Mouse (Mus musculus) gastrocnemius, postnatal 36 days (tissue): ENCODE measurements around the gene Chmp4b. TPM values are rescaled to one million over a fixed set of nuclear protein-coding genes. Genes with fewer than 3 reads are reported as not detected.

Source experiments
- DNase-seq, 2 experiments: peaks; one replicate each; pipeline ENCODE4 v3.0.0; 2022
- intact Hi-C: fragments of 180-260 bp; cut with DNase I; formaldehyde crosslinking; loops from one replicate; pipeline ENCODE4 v1.15.1; 2025
- long read RNA-seq, 2 experiments: library from polyadenylated mRNA; stranded (forward); transcript quantifications; one replicate each; pipeline ENCODE4 v2.0.0; 2021
- total RNA-seq, 2 experiments: library from RNA; stranded (reverse); gene quantifications; 2 replicates each; pipeline ENCODE4 v1.2.3; 2021

The Chmp4b gene
- 100 to 1,000 TPM; 102 to 107 TPM for total RNA-seq
- long read RNA-seq, experiment 1, partial matches to known transcripts = 6 of 15 reads
- long read RNA-seq, experiment 1, other reads (novel, unspliced or antisense) = 7 of 15 reads
- long read RNA-seq, experiment 2, partial matches to known transcripts = 0 of 15 reads
- long read RNA-seq, experiment 2, other reads (novel, unspliced or antisense) = 13 of 15 reads

DNA sequence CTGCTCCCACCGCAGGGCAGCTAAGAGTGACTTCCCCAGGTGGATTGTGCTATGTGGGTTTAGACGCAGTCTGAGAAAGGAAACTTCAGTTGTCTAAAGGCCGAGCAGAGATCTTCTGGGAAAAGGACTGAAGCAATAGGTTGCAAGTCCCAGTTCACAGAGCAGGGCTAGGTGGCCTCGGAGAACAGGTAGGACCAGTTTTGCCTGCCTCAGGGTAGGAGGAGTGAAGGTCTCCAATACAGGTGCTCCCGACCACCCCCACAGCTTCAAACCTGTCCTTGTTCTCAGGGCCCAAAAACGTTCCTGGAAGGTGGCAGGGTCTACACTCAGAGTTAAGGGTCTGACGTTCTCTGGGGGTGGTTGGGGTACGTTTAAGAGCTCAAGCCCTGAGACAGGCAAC is at the start of gene Chmp4b:
Gene Chmp4b (plus strand): TSS at position 343 of the 400 bp plus-strand sequence.
- DNase-seq = no peak
- intact Hi-C loops = no loop called here

DNA sequence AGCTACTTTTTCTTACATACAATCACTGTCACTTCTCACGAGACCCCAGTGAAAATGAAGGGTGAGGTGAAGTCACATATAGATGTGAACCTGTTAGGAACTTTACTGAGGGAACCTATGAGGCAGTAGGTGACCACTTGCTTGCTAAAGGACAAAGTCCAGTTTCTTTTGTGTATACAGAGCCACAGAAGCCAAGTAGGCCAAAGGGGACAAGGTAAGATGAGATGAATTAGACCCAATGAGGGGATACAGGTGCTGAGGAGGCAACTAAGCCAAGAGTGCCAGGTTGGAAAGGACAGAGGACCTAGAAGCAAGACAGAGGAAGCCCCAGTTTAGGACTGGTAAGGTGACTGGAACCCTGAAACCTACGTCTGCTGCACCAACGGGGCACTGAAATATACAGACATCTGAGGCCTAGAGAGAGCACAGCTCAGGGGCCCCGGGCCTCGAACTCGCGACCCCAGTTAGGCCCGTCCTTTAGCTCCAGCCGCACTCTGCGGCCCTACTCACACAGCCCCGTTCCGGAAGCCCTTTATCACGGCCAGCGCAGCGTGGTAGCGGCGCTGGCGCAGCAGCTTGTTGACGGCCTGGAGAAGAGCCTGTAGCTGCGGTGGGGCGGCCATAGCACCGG is 48.4 kb upstream of the Chmp4b start:
- no peak for DNase-seq
- intact Hi-C loops = loop anchor here (5.0 kb wide), 1 partner anchor 51 kb away; the partner anchor contains the start of gene Actl10

DNA sequence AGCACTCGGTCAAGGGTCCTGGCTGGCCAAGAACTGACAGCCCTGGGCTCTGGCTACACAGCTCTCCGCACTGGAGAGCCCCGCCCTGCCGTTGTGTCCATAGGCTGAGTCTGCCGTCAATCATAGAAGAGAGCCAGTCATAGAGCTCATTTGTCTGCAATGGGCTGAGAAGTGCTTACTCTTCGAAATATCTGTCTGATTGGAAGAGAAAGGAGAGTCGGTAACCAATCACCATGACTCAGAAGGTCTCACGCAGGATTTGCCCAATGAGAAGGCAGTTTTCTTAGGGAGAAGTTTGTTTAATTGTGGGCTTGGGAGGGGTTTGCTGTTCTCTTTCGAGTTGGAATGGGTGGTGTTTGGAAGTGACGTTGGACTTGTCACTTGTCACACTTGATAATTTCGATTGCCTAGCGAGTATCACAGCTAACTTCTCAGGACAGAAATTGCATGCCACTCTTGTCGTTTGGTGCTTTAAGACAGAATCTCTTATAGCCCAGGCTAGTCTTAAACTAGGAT is 47.8 kb upstream of the Chmp4b start, which contains the start of gene Pxmp4:
Gene Pxmp4 (minus strand): TSS at position 71 of the 516 bp plus-strand sequence.
- intact Hi-C loops = loop anchor here (5.0 kb wide), 1 partner anchor 51 kb away; the partner anchor contains the start of gene Actl10
- DNase-seq = peak; percentile 99

DNA sequence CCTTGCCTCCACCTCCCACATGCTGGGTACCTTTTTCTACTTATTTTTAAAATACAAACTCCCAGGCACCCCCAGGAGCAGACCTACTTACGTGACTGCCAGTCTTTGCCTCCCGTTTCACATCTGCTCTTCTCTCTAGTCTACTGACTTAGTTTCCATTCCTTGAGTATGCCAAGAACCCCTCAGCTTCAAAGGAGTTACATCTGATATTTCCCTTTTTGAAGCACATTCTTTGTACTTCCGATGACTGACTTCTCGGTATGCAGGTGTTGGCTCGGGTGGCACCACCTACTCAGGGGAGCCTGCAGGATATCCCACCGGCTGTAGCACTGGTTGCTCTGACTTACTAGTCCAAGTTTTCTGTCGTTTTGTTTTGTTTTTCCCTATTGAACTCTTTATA is 47.3 kb upstream of the Chmp4b start:
- intact Hi-C loops = loop anchor here (5.0 kb wide), 1 partner anchor 52 kb away; the partner anchor contains the start of gene Actl10
- no peak for DNase-seq

DNA sequence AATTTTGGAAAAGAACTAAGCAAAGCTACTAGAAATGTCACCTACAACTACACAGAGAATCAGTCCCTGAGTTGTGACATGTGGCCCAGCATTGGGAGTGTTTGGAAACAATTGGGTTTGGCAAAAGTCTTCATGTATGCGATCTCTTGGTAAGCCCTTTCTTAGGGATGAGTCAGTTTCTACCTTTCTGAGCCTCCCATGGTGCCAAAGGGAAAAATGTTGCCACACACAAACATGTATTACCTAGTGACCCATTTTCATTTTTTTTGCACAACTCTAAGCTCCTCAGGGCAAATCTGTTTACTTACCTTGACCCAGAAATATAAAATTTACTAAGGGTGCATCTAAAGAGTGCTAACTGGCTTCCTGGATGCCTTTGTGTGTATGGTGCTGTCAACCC is 44.5 kb upstream of the Chmp4b start:
- DNase-seq = no peak
- intact Hi-C loops = loop anchor here (5.0 kb wide), 1 partner anchor 40 kb away; the partner anchor contains the start of gene E2f1

DNA sequence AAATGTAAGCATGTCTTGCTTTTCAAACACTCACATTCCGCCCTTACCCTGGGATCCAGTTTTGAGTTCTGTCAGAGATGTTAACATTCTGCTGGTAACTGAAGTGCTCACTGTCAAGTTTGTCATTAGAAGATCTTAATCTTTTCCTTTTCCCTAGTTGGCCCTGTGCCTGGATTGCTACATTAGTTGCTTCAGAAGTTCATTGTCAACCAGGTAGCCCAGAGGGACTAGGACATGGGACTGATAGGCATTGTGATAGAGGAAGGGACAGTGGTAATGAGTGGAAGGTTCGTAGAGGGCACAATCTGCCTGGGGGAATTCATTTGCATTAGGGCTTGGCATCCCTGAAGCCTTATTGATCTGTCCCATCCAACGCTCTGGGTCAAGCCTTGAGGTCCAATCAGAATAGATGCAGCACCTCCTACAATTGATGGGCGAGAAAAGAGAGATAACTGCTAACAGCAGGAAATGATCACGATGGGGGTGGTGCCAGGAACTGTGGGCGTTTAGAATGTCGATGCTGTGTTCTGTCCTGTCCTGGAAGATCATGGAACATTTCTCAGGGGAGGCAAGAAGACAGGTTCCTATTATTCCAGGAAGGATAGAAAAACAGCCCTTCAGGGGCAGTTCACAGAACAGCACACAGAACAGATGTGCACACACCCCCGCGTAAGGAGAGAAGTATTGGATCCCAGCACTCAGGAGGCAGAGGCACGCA is 42.3 kb upstream of the Chmp4b start:
- no peak for DNase-seq
- intact Hi-C loops = loop anchor here (5.0 kb wide), 1 partner anchor 42 kb away; the partner anchor contains the start of gene E2f1

DNA sequence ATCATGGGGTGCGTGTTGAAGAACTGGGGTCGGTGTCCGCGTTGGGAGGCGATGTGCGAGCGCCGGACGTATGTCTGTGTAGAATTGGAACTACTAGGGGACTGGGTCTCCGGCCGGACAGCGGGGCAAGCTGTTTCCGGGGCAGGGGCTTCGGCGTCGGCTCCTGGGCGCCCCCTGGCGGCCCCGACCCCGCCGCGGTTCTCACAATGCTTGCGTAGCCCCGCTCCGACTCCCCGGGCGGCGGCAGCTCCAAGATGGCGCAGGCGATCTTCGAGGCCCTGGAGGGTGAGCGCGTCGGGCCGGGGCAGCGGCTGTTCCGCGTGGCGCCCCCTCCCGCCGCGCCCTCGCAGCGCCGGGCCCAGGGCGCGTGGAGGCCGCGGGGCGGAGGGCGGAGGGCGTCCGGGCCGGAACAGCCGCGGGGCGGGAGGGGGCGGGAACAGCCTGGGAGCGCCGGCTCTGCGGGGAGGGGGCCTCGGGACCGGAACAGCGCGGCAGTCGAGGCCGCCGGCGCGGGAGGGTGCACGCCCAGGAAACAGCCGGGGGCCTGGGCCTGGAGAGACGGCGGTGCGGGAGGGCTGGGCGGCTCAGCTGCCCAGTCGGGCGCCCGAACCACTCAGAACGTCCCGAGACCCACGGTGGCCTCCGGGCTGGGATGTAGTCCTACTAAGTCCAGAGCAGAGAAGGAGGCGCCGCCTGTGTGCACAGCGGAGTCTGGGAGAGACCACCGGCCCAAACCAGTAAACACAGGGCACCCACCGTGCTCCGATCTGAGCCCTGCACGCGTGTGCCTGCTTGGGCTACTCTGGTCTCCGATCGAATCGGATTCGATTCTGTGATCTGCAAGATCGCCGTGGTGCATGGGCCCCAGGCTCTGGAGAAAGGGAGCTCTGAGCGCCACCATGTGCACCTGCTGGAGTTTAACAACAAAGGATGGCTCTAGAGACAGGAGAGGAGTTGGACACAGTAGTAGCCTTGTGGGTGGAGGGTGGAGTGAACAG is 38.1 kb upstream of the Chmp4b start, which contains the start of the genes Zfp341 and 4930519P11Rik:
Gene Zfp341 (plus strand): TSS at position 180 of the 998 bp plus-strand sequence.
Gene 4930519P11Rik (minus strand): TSS at position 320 of the 998 bp plus-strand sequence.
- DNase-seq = peak; percentile 85 to 87

DNA sequence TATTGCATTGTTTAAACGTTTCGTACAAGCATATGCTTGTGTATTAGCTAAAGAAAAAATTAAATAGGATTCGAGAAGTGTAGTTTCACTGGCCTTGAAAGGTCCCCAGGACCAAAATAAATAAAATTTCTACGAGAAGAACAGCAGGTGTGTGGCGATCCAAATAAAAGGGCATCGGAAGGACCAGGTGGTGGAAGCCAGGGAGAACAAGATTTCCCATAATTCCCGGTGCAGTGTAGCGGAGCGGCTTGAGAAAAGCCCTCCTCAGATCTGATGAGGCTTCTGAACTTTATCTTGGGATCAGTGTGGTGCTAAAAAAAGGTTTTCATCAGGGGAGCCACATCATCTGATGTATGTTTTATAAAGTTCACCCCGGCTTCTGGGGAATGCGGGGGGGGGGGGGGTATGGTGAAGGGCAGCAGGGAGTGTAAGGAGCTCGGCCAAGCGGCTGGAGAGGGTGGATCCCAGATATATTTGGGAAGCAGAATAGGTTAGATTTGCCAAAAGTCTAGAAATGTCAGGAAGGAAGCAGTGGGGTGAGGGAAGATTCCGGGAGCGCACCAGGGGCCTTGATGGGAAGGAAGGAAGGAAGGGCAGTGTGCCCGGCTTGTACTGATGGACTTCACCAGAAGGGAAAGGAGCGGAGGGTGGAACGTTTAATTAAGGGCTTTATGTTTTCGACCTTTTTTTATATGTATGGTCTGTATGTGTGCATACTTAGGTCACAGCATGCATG is 36.5 kb upstream of the Chmp4b start:
- intact Hi-C loops = loop anchor here (5.0 kb wide), 1 partner anchor 203 kb away; no protein-coding TSS in a partner anchor
- DNase-seq = no peak

More for the DNA sequence above, 38.1 kb upstream of the Chmp4b start, which contains the start of the genes Zfp341 and 4930519P11Rik:
- intact Hi-C loops = loop anchor here (5.0 kb wide), 1 partner anchor 201 kb away; no protein-coding TSS in a partner anchor

DNA sequence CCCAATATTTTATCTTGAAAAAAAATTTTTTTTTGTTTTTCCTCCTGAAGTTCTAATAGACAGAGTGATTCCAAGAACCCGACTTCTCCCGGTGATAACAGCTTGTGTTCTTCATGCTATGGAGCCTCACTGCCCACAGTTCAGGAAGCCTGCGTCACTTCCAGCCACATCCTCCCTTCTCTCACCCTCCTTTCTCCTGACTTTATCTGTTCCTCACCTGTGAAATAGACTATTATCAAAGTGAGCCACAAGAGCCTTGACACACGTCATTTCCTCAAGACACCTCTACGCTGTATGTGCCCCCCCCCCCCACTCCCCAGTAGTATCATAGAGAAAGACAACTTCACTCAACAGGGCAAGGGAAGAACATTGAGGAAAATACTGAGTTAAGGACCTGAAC is 35.8 kb upstream of the Chmp4b start:
- intact Hi-C loops = no loop called here
- DNase-seq = no peak

DNA sequence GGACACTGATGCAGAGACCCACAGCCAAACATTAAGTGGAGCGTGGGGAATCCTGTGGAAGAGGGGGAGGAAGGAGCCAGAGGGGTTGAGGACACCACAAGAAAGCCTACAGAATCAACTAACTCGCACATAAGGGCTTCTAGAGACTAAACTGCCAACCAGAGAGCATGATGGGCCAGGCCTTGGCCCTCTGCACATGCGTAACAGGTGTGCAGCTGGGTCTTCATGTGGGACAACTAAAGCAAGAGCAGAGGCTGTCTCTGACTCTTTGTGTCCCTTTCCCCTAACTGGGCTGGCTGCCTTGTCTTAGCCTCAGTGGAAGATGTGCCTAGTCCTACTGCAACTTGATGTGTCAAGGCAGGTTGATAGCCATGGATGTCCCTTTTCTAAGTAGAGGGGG is 34.4 kb upstream of the Chmp4b start:
- intact Hi-C loops = no loop called here
- DNase-seq = no peak

DNA sequence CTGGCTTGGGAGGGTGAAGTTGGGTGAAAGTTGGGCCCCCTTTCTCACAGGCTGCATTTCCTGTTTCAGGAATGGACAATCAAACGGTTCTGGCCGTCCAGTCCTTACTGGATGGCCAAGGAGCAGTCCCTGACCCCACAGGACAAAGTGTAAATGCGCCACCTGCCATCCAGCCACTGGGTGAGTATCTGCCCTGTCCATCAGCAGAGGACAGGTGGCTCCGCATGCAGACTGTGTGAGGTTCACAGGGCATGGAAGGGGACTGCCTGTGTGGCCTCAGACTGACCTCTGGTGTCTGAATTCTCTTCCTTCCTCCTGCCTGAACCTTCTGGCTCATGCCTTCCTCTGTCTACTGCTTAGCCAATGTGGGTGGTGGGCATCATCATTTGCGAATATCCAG is 29.8 kb upstream of the Chmp4b start:
- no peak for DNase-seq
- intact Hi-C loops = no loop called here

DNA sequence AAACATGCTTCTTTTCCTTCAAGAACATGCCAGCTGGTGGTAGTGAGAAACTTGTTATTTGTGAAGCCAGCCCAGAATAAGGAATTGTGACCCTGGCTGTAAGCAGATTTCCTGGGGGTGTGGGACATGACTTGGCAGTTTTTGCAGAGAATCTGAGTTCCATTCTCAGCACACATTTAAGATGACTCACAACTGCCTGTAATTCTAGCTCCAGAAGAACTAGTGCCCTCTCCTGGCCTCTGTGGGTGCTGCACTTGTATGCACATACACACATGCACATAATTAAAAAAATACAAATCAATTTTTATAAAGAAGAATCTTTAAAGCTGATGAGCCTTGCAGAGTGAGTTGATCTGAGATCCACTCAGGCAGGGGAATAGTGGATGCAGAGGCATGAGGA is 27.4 kb upstream of the Chmp4b start:
- intact Hi-C loops = no loop called here

DNA sequence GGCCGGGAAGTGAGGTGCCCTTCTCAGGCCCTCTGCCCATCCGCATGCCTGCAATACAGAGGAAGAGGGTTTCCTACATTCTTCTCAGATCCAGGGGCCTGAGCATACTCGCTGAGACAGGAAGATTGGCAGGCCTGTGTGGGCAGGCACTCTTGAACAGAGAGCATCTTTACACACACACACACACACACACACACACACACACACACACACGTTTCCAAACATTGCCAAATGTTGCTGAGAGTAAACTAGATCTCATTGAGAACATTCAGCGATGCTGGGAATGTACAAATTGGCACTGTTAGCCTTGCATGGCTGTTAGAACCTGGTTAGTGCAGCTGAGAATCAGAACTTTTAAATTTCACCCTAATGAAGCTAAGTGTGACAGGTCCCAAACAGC is 21.0 kb upstream of the Chmp4b start:
- intact Hi-C loops = no loop called here
- DNase-seq = no peak

More for the DNA sequence above, 27.4 kb upstream of the Chmp4b start:
- no peak for DNase-seq

DNA sequence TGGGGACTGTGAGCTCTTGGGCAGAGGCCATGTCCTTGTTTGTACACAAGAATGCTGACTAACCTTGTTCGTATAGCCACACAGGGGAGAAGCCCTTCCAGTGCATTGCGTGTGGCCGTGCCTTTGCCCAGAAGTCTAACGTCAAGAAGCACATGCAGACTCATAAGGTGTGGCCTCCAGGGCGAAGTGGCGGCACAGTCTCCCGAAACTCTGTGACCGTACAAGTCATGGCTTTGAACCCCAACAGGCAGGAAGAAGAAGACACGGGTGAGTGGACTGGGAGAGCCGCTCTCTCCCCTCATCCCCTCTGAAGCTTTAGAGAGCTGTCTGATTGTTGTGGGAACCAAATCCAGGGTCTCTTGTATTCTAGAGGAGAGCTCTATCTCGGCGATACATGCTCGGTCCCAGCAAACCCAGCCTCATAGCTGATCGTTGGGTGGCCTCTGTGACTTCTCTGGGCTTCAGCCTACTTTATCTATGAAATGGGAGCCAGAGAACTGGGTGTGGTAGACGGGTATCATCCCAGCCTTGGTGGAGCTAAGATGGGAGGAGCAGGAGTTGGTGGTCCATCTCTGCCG is 19.2 kb upstream of the Chmp4b start:
- intact Hi-C loops = no loop called here
- no peak for DNase-seq

DNA sequence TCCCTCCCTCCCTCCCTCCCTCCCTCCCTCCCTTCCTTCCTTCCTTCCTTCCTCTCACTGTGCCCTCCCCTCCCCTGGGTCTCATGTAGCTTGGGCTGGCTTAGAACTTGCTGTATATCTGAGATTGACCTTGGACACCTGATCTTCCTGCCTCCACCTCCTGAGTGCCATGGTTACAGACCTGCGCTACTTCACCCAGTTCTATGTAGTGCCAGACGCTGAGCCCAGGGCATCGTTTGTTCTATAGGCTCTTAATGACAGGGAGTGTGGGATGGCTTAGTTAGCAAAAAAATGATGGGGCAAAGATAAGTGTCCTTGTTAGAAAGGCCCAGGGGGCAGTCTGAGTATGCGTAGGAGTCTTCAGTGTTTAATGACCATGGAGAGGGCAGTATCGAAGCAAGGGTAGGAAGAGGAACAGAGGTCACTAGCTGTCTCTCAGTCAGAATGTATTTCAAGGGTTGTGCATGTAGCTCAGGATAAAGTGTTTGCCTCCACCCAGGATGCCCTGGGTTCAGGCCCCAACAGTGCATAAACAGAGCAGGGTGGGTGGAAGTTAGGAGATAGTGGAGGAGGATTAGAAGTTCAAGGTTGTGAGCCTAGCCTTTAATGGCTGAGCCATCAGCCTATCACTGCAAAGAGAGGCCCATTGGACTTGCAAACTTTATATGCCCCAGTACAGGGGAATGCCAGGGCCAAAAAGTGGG is 18.3 kb upstream of the Chmp4b start:
- no peak for DNase-seq
- intact Hi-C loops = no loop called here

DNA sequence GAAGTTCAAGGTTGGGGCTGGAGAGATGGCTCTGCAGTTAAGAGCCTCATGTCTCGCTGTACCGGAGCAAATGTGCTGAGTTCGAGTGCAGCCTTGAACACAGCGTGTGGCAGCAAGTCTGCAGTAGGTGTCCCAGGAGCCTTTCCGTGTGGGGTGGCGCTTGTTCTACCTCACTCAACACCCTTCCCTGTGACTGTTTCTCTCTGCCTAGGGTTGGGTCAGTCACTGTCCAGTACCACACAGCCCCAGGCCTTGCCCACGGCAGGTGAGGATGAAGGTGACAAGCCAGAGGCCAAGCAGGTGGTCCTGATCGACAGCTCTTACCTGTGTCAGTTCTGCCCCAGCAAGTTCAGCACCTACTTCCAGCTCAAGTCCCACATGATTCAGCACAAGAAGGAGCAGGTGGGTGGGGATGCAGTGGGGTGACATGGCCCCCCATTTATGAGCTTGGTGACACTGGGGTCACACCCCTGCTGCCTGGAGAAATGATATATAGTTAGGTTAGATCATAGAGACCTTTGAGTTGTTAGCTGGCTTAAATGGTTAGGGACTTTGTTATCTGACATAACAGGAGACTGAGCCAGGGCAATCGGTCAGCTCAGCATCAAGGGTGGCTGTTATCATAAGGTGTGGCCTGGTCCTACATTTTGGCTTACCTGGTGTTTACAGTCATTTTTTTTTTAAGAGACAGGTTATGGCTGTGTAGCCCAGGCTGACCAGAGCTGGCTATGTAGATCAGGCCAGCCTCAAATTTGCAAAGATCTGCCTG is 17.4 kb upstream of the Chmp4b start:
- no peak for DNase-seq
- intact Hi-C loops = no loop called here

DNA sequence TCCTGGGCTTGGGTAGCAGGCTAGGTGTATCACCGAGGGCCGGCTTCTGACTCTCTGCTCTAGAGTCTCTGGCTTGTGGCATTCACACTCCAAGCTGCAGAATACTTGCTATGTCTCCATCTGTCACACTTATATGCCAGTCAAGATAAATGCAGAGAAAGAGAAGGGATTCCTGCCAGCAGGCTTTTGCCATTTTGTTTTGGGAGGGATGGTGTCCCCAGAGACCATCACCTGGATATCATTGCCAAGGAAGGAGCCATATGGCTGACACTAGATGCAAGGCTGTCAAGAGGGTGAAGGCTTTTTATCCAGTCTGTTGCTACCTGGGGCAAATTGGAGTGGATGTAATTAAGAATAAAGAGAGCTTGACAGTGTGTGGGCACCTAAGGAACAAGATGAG is 15.7 kb upstream of the Chmp4b start:
- intact Hi-C loops = no loop called here
- DNase-seq = no peak
